Mouse (Mus musculus) limb, embryonic 12.5 days (tissue): Measurements from ENCODE around the gene Pard3. TPM values are rescaled to one million over a fixed set of nuclear protein-coding genes. Genes with fewer than 3 reads are reported as not detected.

Experiments
- ATAC-seq: fragments of 200-750 bp; cut with Nextera tagmentation; 2 replicates; pipeline ENCODE4 v1.8.0; 2017; ENCODE audit warnings: low read depth, moderate TSS enrichment; ENCODE audit not compliant: insufficient number of reproducible peaks, insufficient read depth, low FRiP score, low TSS enrichment
- H3K27ac ChIP-seq: fragments of 300-500 bp; sonication (generic); 2 replicates; pipeline ENCODE4 v1.5.1; 2016; ENCODE audit warnings: mild to moderate bottlenecking, moderate library complexity
- H3K27me3 ChIP-seq: fragments of 300-500 bp; sonication (generic); 2 replicates; pipeline ENCODE4 v1.6.1; 2016; ENCODE audit warnings: mild to moderate bottlenecking, moderate library complexity
- H3K36me3 ChIP-seq: fragments of 300-500 bp; sonication (generic); 2 replicates; pipeline ENCODE4 v1.6.1; 2016; ENCODE audit warnings: mild to moderate bottlenecking, moderate library complexity
- H3K4me1 ChIP-seq: fragments of 300-500 bp; sonication (generic); replicated peaks from 2 replicates; pipeline ENCODE4 v1.6.1; 2016
- H3K4me2 ChIP-seq: fragments of 300-500 bp; sonication (generic); 2 replicates; pipeline ENCODE4 v1.6.1; 2016; ENCODE audit warnings: mild to moderate bottlenecking, moderate library complexity
- H3K4me3 ChIP-seq: fragments of 300-500 bp; sonication (generic); replicated peaks from 2 replicates; pipeline ENCODE4 v1.5.1; 2016; ENCODE audit warnings: mild to moderate bottlenecking
- H3K9ac ChIP-seq: fragments of 300-500 bp; sonication (generic); replicated peaks from 2 replicates; pipeline ENCODE4 v1.6.1; 2016; ENCODE audit warnings: mild to moderate bottlenecking, moderate library complexity
- H3K9me3 ChIP-seq: fragments of 300-500 bp; sonication (generic); 2 replicates; pipeline ENCODE4 v1.6.1; 2016; ENCODE audit warnings: mild to moderate bottlenecking, moderate library complexity
- WGBS: fragments of 180-500 bp; shearing (Covaris S2); methylation state at CpG from one replicate; pipeline ENCODE4 v1.1.7; 2016; 5-methylcytosine and 5-hydroxymethylcytosine counted together
- polyA plus RNA-seq: library from polyadenylated mRNA; unstranded; fragments of >200 nt; fragmentation: Nextera tagmentation; extraction: Ambion mirVana; gene quantifications from 2 replicates; pipeline ENCODE4 v1.2.1, GENCODE M21; 2016

Gene Pard3
- polyA plus RNA-seq, 1 experiment from 2014 or later, result 50.6 TPM

DNA sequence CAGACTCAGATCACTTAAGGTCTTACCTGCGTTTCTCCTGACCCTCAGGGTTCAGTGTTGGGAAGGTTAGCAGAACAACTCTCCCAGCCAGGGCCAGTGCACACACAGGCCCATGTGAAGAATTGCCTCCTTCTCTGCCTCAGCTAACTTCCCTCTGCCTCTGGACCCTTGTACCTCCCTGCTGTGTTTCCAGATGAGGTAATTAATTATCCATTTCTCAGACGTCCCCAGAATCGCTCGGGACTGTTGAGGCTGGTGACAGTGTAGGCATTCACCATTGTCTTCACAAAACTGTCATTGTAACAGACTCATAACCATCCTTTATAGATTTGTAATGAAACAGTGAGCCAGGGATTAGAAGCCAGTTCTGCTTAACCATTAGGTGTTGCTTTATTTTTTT, 143.8 kb downstream of the Pard3 start:
- H3K4me1 ChIP-seq, result peaks cover 69% of the 10 kb centered on the region
- H3K27ac ChIP-seq, result no peak overlapping the region
- WGBS, result 21% methylated on average over 4 of the region's 4 CpGs
- H3K36me3 ChIP-seq, result no peaks in the 10 kb centered on the region
- H3K9me3 ChIP-seq, result no peaks in the 10 kb centered on the region
- H3K4me3 ChIP-seq, result no peak overlapping the region
- ATAC-seq, result no peak
- H3K4me2 ChIP-seq, result no peak overlapping the region
- no peaks in the 10 kb centered on the region for H3K27me3 ChIP-seq
- H3K9ac ChIP-seq, result no peak overlapping the region

DNA sequence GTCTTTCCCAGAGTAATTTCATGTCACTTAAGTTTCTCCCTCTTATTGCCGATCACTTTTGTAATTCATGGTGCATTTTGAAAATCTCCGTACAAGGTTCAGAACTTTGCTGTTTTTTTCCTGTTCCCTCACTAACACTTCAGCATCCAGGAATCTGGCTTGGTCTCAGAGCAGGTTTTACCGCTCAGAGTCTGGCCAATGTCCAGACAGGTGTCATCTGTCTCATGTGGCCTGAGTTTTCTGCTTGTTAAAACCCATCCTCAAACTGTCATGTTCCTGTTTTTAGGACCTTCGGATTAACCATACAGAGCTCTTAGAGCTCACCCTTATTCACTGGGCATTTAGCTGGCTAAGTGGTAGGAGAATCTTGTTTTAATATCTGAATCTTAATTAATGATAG, 146.9 kb downstream of the Pard3 start:
- Histone ChIP-seq H3K27me3 (no peaks in the 10 kb centered on the region), H3K9ac (no peak overlapping the region), H3K4me3 (no peak overlapping the region), H3K4me2 (no peak overlapping the region), H3K4me1 (peaks cover 79% of the 10 kb centered on the region), H3K9me3 (no peaks in the 10 kb centered on the region), H3K27ac (no peak overlapping the region), H3K36me3 (no peaks in the 10 kb centered on the region)
- no peak for ATAC-seq
- 81% methylated on average over 4 of the region's 4 CpGs for WGBS

DNA sequence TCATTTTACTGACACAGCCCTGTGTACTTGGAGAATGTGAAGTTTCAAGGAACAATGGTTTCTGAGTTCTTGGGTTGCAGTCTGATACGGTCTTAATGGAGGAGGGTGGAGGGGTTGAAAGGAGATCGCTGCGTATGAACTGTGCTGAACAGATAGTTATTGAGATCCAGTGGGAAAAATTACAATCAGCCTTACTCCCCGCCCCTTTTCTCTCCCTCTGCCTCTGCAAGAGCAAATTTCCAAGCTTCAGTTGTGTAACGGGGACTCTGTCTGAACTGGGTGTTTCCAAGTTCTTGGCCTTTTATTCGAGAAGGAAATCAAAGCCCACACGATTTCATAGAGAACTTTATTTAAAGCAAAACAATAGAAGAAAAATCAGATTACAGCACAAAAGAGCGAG, 150.6 kb downstream of the Pard3 start:
- no peaks in the 10 kb centered on the region for H3K27me3 ChIP-seq
- H3K9ac ChIP-seq, result no peak overlapping the region
- H3K27ac ChIP-seq, result peak overlapping the region; percentile 89
- peak; percentile 12; the same call in 1 of the 2 replicates for ATAC-seq
- H3K36me3 ChIP-seq, result peaks cover 3% of the 10 kb centered on the region; the same call in 1 of the 2 replicates
- WGBS, result 53% methylated on average over 8 of the region's 8 CpGs
- H3K9me3 ChIP-seq, result no peaks in the 10 kb centered on the region
- H3K4me2 ChIP-seq, result peak overlapping the region; percentile 13; the same call in 1 of the 2 replicates
- H3K4me3 ChIP-seq, result no peak overlapping the region
- H3K4me1 ChIP-seq, result peaks cover 68% of the 10 kb centered on the region

DNA sequence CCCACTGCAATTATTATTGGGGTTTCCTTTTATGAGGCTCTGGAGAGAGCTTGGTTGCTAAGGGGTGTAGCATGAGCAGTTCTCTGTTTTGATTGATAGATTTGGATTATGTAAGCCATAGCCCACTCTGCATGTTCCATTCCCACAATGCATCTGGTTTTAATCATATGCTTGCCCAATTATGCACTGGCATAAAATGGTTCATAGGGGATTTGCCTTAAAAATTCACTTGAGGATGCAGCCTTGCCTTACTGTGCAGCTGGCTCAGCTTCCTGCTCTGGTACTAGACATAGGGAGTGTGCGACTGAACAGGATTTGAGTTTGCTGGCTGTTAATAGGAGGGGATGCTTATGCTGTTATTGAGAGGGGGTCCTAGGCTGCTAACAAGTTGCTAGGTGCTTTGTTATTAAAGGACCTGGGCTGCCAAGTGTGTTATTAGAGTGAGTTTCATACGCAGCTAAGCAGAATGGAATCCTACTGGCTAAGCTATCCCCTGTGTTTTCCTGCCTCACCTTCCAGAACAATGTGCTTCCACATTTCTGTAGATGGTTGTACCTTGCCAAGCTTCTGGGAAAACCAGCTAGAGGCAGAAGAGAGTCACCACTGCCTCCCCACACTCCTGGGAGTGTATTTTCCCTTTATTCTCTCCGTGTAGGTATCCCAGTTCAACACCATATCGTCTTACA, 151.2 kb downstream of the Pard3 start:
- Histone ChIP-seq H3K4me2 (peak overlapping the region; percentile 13; the same call in 1 of the 2 replicates), H3K36me3 (peaks cover 3% of the 10 kb centered on the region; the same call in 1 of the 2 replicates), H3K27ac (peak overlapping the region; percentile 89), H3K4me3 (no peak overlapping the region), H3K9ac (no peak overlapping the region), H3K9me3 (no peaks in the 10 kb centered on the region), H3K4me1 (peaks cover 68% of the 10 kb centered on the region), H3K27me3 (no peaks in the 10 kb centered on the region)
- ATAC-seq, result peak; percentile 91
- 32% methylated on average over 4 of the region's 4 CpGs for WGBS

DNA sequence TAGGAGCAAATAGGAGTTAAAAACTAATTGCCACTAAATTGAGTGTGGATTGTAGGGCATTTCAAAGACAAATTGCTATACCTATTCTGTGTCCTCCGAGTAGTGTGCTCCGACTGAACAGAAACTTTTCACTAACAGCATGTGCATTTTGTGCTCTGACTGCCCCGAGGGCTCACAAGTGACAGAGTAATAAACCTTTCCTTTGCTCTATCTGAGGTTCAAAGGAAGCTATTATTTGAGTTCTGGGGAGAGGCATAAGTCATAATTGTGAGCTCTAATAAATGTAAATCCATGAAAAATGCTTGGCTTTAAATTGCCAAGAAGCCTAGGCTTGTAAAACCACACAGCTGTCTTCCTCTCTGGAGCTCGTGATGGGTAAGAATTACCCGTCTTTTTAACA, 156.5 kb downstream of the Pard3 start:
- no peaks in the 10 kb centered on the region for H3K9me3 ChIP-seq
- no peak for ATAC-seq
- no peak overlapping the region for H3K4me3 ChIP-seq
- H3K27me3 ChIP-seq, result no peaks in the 10 kb centered on the region
- H3K9ac ChIP-seq, result no peak overlapping the region
- peaks cover 53% of the 10 kb centered on the region for H3K4me1 ChIP-seq
- peak overlapping the region; percentile 70; the same call in 1 of the 2 replicates for H3K27ac ChIP-seq
- no peak overlapping the region; the same call in 1 of the 2 replicates for H3K4me2 ChIP-seq
- peaks cover 3% of the 10 kb centered on the region; the same call in 1 of the 2 replicates for H3K36me3 ChIP-seq
- 8% methylated on average over 5 of the region's 5 CpGs for WGBS

DNA sequence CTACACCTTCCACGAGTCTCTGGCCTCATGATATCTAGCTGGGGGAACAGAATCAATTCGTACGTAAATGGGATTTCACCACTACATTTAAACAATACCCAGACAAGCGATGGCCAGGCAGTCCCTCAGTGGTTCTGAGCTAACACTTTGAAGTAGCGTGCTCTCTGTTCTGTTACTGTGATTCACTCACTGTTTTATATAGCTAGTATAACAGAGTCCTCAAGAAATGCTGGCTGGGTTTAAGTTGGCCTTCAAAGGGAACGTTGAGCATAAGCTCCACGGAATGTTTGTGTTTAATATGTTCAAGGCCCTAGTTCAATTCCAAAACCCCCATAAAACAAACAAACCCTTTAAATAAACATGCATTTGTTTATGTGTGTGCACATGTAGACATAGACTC, 156.9 kb downstream of the Pard3 start:
- Histone ChIP-seq H3K9ac (no peak overlapping the region), H3K9me3 (no peaks in the 10 kb centered on the region), H3K4me2 (no peak overlapping the region), H3K36me3 (peaks cover 3% of the 10 kb centered on the region; the same call in 1 of the 2 replicates), H3K4me3 (no peak overlapping the region), H3K4me1 (peaks cover 53% of the 10 kb centered on the region), H3K27me3 (no peaks in the 10 kb centered on the region), H3K27ac (peak overlapping the region; percentile 70; the same call in 1 of the 2 replicates)
- 36% methylated on average over 7 of the region's 7 CpGs for WGBS
- no peak for ATAC-seq

DNA sequence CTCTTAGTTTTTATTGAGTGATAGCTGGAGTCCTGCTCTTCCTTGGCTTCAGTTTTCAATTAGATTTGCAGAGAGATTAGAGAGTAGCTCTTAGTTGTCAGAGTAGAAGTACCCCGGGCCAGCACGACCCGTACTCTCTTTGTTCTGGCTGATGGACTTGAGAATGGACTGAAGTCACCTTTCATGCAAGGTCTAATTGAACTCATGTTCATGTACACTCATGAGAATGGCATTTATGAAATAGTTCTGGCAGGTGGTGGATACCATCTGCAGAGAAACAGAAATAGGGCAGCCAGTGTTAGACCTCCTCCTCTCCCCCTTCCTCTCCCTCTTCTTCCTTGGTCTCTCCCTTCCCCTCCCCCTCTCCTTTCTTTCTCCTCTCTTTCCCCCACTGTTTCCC, 158.7 kb downstream of the Pard3 start:
- no peak overlapping the region for H3K4me2 ChIP-seq
- no peak overlapping the region for H3K27ac ChIP-seq
- no peaks in the 10 kb centered on the region for H3K27me3 ChIP-seq
- ATAC-seq, result no peak
- H3K4me3 ChIP-seq, result no peak overlapping the region
- peaks cover 52% of the 10 kb centered on the region for H3K4me1 ChIP-seq
- 72% methylated on average over 3 of the region's 3 CpGs for WGBS
- H3K9ac ChIP-seq, result no peak overlapping the region
- H3K36me3 ChIP-seq, result peaks cover 3% of the 10 kb centered on the region; the same call in 1 of the 2 replicates
- H3K9me3 ChIP-seq, result no peaks in the 10 kb centered on the region

DNA sequence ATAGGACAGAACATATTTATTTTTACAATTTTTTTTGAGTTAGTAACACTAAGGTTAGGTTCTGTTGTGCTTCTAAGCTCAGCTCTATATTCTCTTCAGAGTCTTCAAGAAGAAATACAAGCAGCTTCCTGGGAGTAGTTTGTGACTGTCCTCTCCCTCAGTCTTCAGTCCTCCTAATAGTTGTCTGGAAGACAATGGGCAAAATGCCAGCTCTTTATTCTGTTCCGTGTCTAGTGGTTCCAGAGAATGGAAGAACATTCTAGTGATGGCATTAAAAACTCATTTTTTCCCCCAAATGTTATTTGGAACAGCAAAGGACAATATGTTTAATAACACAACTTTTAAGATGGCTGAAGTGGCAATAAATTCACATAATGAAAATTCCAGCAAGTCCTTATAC, 163.3 kb downstream of the Pard3 start:
- H3K27ac ChIP-seq, result no peak overlapping the region
- WGBS, result 66% methylated on average over 1 of the region's 1 CpGs

DNA sequence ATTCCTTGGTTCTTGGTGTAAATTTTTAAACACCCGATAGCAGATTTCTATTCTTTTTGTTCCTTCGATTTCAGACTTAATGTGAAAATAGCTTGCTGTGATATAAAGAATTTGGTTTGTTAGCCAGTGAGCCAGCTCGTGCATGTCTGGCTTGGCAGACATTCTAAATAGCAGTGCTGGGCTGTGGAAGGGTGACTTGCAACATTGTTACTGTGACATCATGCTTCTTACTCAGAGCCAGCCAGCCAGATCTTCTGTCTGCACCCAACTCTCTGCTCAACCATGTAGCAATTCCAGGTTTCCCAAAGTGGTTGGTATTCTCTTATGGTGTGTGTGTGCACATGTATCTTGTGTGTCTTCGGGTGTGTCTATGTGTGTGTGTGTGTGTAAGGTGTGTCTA, 163.7 kb downstream of the Pard3 start:
- H3K27ac ChIP-seq, result 0 out of 2 replicates have a peak overlapping the region, but pooled peaks have one; percentile 12

More for the DNA sequence above, 163.3 kb downstream of the Pard3 start:
- Histone ChIP-seq H3K27me3 (no peaks in the 10 kb centered on the region), H3K9ac (no peak overlapping the region), H3K36me3 (no peaks in the 10 kb centered on the region), H3K4me3 (no peak overlapping the region), H3K4me2 (no peak overlapping the region), H3K4me1 (peaks cover 44% of the 10 kb centered on the region), H3K9me3 (no peaks in the 10 kb centered on the region)
- no peak for ATAC-seq

DNA sequence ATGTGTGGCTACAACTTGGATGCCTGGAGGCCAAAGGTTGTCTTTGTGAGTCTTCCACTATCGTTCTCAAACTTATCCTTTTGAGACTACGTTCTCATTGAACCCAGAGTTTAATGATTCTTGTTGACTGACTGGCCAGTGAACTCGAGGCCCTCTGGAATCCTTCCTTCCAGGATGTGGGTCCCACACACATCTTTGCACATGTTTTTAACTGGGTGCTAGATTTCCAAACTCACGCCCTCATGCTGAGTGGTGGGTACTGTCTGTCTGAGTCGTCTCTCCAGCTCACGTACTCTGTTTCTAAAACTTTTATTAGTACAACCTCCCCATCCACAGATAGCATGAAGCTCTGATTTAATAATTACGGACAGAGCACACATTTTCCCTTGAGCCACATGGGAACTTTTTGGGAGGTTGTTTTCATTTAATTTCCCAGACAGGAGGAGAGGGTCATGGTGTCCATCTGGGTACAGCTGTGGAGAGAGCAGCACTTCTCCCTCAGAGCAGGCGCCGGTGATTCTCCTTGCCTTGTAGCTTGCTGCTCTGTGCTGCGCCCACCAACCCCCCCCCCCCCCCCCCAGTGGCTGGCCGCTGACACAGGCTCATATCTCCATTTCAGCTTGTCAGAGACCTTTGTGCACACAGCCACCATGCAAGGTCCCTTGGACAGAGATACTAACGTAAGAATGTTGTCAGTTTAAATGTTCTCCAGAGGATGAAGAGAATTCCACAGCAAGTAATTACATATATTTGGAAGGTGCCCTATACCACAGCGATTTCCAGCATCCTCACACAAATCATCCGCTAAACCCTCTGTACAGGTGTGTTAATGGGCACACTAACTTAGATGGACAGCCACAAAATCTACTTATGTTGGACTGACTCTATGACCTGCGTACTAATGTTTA, 165.9 kb downstream of the Pard3 start:
- no peak for ATAC-seq
- no peak overlapping the region for H3K4me3 ChIP-seq
- 64% methylated on average over 15 of the region's 15 CpGs for WGBS

More for the DNA sequence above, 163.7 kb downstream of the Pard3 start:
- Histone ChIP-seq H3K9me3 (no peaks in the 10 kb centered on the region), H3K9ac (no peak overlapping the region), H3K36me3 (no peaks in the 10 kb centered on the region), H3K4me1 (peaks cover 40% of the 10 kb centered on the region), H3K4me3 (no peak overlapping the region), H3K27me3 (no peaks in the 10 kb centered on the region), H3K4me2 (no peak overlapping the region)
- ATAC-seq, result no peak
- 79% methylated on average over 4 of the region's 4 CpGs for WGBS

DNA sequence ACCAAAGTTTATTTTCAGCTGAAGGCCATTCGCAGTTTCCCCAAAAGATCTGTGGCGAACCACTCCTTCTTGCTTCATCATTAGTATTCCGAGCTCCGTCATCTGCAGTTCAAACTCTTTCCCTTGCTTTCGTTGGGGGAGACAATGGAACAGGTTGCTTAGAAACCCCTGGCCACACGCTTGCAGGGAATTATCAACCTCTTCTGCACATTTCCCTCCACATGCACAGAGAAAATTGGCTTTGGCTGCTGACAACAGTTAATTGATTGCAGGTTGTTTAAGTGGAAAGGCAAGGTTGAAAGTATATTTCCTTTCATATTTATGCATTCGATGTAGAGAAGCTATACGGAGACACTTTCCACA, 166.5 kb downstream of the Pard3 start:
- 64% methylated on average over 8 of the region's 8 CpGs for WGBS
- H3K27ac ChIP-seq, result no peak overlapping the region
- no peak overlapping the region for H3K4me2 ChIP-seq
- no peak overlapping the region for H3K9ac ChIP-seq
- no peaks in the 10 kb centered on the region for H3K36me3 ChIP-seq
- no peak overlapping the region for H3K4me3 ChIP-seq
- H3K9me3 ChIP-seq, result no peaks in the 10 kb centered on the region
- peaks cover 40% of the 10 kb centered on the region for H3K4me1 ChIP-seq
- no peaks in the 10 kb centered on the region for H3K27me3 ChIP-seq
- no peak for ATAC-seq

More for the DNA sequence above, 165.9 kb downstream of the Pard3 start:
- no peaks in the 10 kb centered on the region for H3K9me3 ChIP-seq
- no peaks in the 10 kb centered on the region for H3K36me3 ChIP-seq
- no peak overlapping the region for H3K9ac ChIP-seq
- no peak overlapping the region for H3K4me2 ChIP-seq
- peaks cover 40% of the 10 kb centered on the region for H3K4me1 ChIP-seq
- no peak overlapping the region for H3K27ac ChIP-seq
- no peaks in the 10 kb centered on the region for H3K27me3 ChIP-seq
